Mouse (Mus musculus) midbrain, postnatal 0 days (tissue): Measurements from ENCODE around the gene Aurkc. TPM values are rescaled to one million over a fixed set of nuclear protein-coding genes. Genes with fewer than 3 reads are reported as not detected.
"Not testable (repeated sequence)": the region's sequence is repeated elsewhere in the genome, so short reads cannot be mapped to it uniquely, and the experiment has no call there.

Experiments used
- ATAC-seq: fragments of 200-750 bp; cut with Nextera tagmentation; 2 replicates; pipeline ENCODE4 v1.8.0; 2017; ENCODE audit warnings: moderate number of reproducible peaks, mild to moderate bottlenecking, moderate TSS enrichment, moderate library complexity; ENCODE audit not compliant: low FRiP score
- DNase-seq: peaks from one replicate; pipeline ENCODE4 v3.0.0-alpha.2; 2015; ENCODE audit warnings: low spot score
- H3K27ac ChIP-seq: fragments of 300-500 bp; sonication (generic); 2 replicates; pipeline ENCODE4 v1.5.1; 2014; ENCODE audit warnings: low read depth, mild to moderate bottlenecking, low read length, mixed read lengths
- H3K27me3 ChIP-seq: fragments of 300-500 bp; sonication (generic); 2 replicates; pipeline ENCODE4 v1.6.1; 2014; ENCODE audit warnings: low read length, control low read depth, mixed read lengths; ENCODE audit not compliant: insufficient read depth
- H3K36me3 ChIP-seq: fragments of 300-500 bp; sonication (generic); 2 replicates; pipeline ENCODE4 v1.6.1; 2014; ENCODE audit warnings: low read length, control low read depth, mixed read lengths; ENCODE audit not compliant: insufficient read depth
- H3K4me1 ChIP-seq: fragments of 300-500 bp; sonication (generic); 2 replicates; pipeline ENCODE4 v1.6.1; 2014; ENCODE audit warnings: mild to moderate bottlenecking, control low read depth, antibody characterized with exemption, low read length, mixed read lengths; ENCODE audit not compliant: insufficient read depth
- H3K4me2 ChIP-seq: fragments of 300-500 bp; sonication (generic); 2 replicates; pipeline ENCODE4 v1.6.1; 2014; ENCODE audit warnings: low read depth, mild to moderate bottlenecking, low read length, mixed read lengths; ENCODE audit not compliant: poor library complexity, severe bottlenecking
- H3K4me3 ChIP-seq: fragments of 300-500 bp; sonication (generic); 2 replicates; pipeline ENCODE4 v1.5.1; 2014; ENCODE audit warnings: low read depth, mild to moderate bottlenecking, low read length, moderate library complexity
- H3K9ac ChIP-seq: fragments of 300-500 bp; sonication (generic); replicated peaks from 2 replicates; pipeline ENCODE4 v1.6.1; 2014; ENCODE audit warnings: mild to moderate bottlenecking, low read length, moderate library complexity, mixed read lengths; ENCODE audit not compliant: poor library complexity, severe bottlenecking
- H3K9me3 ChIP-seq: fragments of 300-500 bp; sonication (generic); 2 replicates; pipeline ENCODE4 v1.6.1; 2016; ENCODE audit warnings: low read length, control low read depth
- CTCF ChIP-seq: IDR thresholded peaks from 2 replicates; pipeline ENCODE4 v1.5.1; 2016; ENCODE audit warnings: antibody characterized with exemption, mild to moderate bottlenecking
- whole genome bisulfite sequencing: fragments of 180-500 bp; shearing (Covaris S2); extraction: QIAGEN DNeasy Blood & Tissue Kit; methylation state at CpG from one replicate; pipeline ENCODE4 v1.1.7; 2014; 5-methylcytosine and 5-hydroxymethylcytosine counted together
- polyA plus RNA-seq: library from polyadenylated mRNA; unstranded; fragments of >200 nt; fragmentation: Nextera tagmentation; extraction: Ambion mirVana; gene quantifications from 2 replicates; pipeline ENCODE4 v1.2.1, GENCODE M21; 2015
- total RNA-seq: library from RNA; depleted of rRNA; stranded (reverse); fragments of >200 nt; gene quantifications from 2 replicates; pipeline ENCODE4 v1.2.3, GENCODE M21; 2014; rRNA removed

Aurkc gene
- total RNA-seq (not detected in 2 replicates), polyA plus RNA-seq (not detected in 2 replicates)

DNA sequence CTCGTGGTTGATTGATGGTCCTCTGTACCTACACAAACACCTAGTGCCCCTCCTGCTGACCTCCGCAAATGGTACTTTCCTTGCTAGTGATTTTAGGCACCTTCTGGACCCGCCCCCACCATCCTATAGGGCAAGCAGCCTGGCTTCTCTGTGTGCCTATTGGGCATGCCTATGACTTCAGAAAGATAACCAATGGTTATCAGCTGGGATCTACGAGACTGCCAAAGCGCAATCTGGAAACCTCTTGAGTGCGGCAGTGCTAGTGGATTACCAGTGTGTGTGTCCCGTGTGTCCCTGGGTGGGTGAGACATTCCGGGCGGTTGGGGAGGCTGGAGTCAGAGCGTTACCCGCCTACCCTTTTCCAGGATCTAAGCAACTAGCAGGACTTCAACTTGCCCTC, at the start of gene Aurkc:
TSS of gene Aurkc (plus strand) at position 50 of the 400 bp plus-strand sequence.
- not testable (repeated sequence) for H3K4me3 ChIP-seq, H3K4me2 ChIP-seq, DNase-seq, H3K27ac ChIP-seq, H3K27me3 ChIP-seq, H3K9ac ChIP-seq, ATAC-seq, H3K4me1 ChIP-seq, H3K36me3 ChIP-seq, H3K9me3 ChIP-seq
- WGBS, result 88% methylated on average over 11 of the region's 11 CpGs

DNA sequence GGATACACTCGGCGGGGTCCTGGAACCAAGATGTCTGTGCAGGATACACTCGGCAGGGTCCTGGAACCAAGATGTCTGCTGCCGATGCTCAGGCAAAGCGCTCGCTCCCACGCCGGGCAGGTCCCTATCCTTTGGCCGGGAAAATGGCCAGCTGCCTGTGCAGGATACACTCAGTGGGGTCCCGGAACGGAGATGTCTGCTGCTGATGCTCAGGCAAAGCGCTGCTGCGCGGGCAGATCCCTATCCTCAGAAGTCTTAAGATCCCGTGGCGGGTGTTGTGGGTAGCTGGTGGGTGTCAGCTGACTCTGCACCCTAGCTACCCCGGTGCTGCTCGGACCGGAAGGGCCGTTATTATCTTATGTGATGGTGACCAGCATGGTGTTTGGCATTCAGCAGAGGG, 47.0 kb upstream of the Aurkc start:
- DNase-seq, H3K27ac ChIP-seq, H3K36me3 ChIP-seq, H3K27me3 ChIP-seq, H3K4me2 ChIP-seq, H3K4me3 ChIP-seq, H3K9me3 ChIP-seq, ATAC-seq, H3K4me1 ChIP-seq, H3K9ac ChIP-seq: not testable (repeated sequence)
- 94% methylated on average over 18 of the region's 20 CpGs for WGBS

DNA sequence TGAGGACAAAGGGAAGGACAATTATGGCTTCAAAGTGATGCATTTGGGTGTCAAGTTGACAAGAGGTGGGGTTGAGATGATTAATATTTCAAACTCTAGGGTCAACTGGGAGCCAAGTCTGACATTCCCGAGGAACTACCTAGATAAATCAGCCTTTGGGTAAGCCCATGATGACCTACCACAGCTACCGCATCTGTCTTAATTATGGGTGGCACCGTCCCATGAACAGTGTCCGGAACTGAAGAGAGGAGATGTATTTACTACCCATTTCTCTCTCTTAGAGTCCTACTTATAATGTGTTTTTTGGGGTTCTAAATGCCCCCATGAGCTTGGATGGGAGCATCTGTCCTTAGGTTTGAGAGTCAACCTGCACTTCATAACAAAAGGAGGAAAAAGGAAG, 38.5 kb upstream of the Aurkc start:
- H3K27me3 ChIP-seq, result no peaks in the 10 kb centered on the region
- no peak overlapping the region for H3K27ac ChIP-seq
- ATAC-seq (no peak), DNase-seq (no peak)
- H3K4me3 ChIP-seq, result no peak overlapping the region
- no peak overlapping the region for H3K9ac ChIP-seq
- H3K9me3 ChIP-seq, result no peaks in the 10 kb centered on the region
- no peaks in the 10 kb centered on the region for H3K4me1 ChIP-seq
- no peak overlapping the region for H3K4me2 ChIP-seq
- TF ChIP-seq CTCF, result no peak
- 0 out of 2 replicates have a peak, but pooled peaks cover 3% of the 10 kb centered on the region for H3K36me3 ChIP-seq
- 92% methylated on average over 4 of the region's 4 CpGs for WGBS

DNA sequence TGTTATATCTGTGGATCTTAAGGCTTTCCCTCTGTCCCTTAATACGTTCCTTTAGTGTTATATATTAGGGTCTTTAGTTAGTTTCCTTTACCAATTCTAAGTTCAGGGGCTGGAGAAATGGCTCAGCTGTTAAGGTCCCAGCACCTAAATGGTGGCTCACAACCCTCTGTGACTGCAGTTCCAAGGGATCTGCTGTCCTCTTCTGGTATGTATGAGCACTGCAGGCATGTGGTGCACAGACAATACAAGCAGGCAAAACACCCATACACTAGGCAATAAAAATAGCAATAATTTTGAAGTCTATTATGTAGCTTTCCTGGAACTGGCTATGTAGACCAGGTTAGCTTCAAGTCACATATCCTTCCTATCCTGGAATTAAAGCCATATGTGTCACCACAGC, 36.5 kb upstream of the Aurkc start:
- WGBS, result 92% methylated on average over 1 of the region's 1 CpGs
- ATAC-seq, result no peak
- TF ChIP-seq CTCF, result no peak; the same call in 1 of the 2 replicates

DNA sequence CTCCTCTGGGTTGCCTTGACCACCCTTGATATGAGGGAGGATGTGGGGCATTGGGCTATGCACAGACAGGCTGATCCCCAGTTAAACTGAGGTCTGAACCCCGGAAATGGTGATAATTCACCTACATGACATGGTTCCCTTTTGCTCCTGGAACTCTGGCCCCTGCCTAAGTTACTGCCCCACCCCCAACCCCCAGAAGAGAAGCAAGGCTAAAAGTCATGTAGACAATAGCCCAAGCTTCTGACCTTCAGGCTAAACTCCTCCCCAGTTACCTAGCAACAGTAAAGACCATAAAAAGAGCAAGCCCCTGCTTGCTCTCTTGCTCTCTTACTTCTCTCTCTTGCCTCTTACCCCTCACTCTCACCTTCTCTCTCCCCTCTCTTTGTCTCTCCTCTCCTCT, 21.5 kb upstream of the Aurkc start:
- no peak overlapping the region for H3K4me2 ChIP-seq
- no peak overlapping the region for H3K9ac ChIP-seq
- no peaks in the 10 kb centered on the region for H3K9me3 ChIP-seq
- TF ChIP-seq CTCF, result no peak
- no peak for DNase-seq
- no peak overlapping the region for H3K4me3 ChIP-seq
- H3K27ac ChIP-seq, result no peak overlapping the region
- ATAC-seq, result no peak
- H3K36me3 ChIP-seq, result no peaks in the 10 kb centered on the region
- H3K4me1 ChIP-seq, result no peaks in the 10 kb centered on the region
- 83% methylated on average over 1 of the region's 1 CpGs for WGBS
- no peaks in the 10 kb centered on the region for H3K27me3 ChIP-seq

More for the DNA sequence above, 36.5 kb upstream of the Aurkc start:
- no peaks in the 10 kb centered on the region for H3K27me3 ChIP-seq
- H3K9ac ChIP-seq, result no peak overlapping the region
- H3K27ac ChIP-seq, result no peak overlapping the region
- H3K4me3 ChIP-seq, result no peak overlapping the region
- DNase-seq, result no peak
- no peaks in the 10 kb centered on the region for H3K9me3 ChIP-seq
- no peak overlapping the region for H3K4me2 ChIP-seq
- no peaks in the 10 kb centered on the region for H3K4me1 ChIP-seq
- 0 out of 2 replicates have a peak, but pooled peaks cover 3% of the 10 kb centered on the region for H3K36me3 ChIP-seq

DNA sequence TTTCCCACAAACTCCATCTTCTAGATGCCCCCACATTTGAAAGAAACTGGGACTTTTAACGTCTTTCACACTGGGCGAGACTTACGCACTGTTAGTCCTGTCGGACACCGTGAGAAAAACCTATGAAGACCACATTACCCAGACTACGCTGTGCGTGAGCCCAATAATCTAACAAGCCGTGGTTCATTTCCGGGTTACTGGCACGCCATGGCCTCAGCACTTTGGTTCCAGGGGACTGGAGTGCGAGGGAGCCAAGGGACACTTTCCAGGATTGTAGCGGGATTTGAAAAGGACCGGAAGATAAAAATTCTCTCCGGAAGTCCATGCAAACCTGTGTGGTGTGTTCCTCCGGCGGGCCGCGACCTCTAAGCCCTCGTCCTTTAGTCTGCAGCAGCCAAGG, 18.2 kb upstream of the Aurkc start:
- Histone ChIP-seq H3K36me3 (no peaks in the 10 kb centered on the region), H3K4me3 (no peak overlapping the region), H3K4me1 (no peaks in the 10 kb centered on the region), H3K9me3 (no peaks in the 10 kb centered on the region), H3K9ac (no peak overlapping the region), H3K27me3 (no peaks in the 10 kb centered on the region), H3K27ac (no peak overlapping the region), H3K4me2 (no peak overlapping the region)
- TF ChIP-seq CTCF, result no peak
- WGBS, result 92% methylated on average over 19 of the region's 19 CpGs
- ATAC-seq, result no peak
- no peak for DNase-seq

DNA sequence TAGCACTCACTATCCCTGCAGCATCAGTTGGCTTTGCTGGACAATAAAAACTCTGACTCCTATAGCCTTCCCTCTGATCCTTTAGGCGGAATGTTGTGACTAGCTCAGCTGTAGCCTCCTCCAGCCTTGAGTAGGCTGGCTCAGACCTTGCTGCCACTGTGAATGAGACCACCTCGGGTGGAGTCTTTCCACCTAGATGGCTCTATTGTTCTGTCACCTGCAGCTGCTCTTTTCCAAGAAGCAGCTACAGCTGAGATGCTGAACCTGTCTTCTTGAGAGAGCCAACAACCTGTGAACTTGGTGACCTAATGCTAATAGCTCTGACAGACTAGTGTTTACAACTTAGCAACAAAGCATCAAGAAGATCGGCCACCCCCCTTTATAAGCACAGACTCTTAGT, 3.8 kb downstream of the Aurkc start:
- WGBS, result 66% methylated on average over 3 of the region's 3 CpGs
- not testable (repeated sequence) for ATAC-seq, H3K4me1 ChIP-seq, H3K27me3 ChIP-seq, H3K27ac ChIP-seq, H3K9me3 ChIP-seq, H3K4me3 ChIP-seq, H3K4me2 ChIP-seq, H3K36me3 ChIP-seq, H3K9ac ChIP-seq, DNase-seq

DNA sequence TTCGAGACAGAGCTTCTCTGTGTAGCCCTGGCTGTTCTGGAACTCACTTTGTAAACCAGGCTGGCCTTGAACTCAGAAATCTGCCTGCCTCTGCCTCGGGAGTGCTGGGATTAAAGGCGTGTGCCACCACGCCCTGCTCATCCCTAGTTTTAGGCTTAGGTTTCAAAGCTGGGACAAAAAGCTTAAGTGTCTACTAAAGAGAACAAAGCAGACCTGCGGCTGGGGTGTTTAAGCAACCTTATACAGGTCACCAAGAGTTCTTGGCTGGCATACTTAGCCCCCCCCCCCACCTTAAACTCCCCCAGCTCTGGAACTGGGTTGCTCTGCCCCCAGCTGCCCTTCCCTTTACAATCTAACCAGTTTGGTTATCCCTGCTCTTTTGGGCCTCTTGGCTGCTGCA, 10.3 kb downstream of the Aurkc start:
- not testable (repeated sequence) for H3K27me3 ChIP-seq, H3K9ac ChIP-seq, DNase-seq, ATAC-seq, H3K4me3 ChIP-seq, H3K27ac ChIP-seq, H3K4me1 ChIP-seq, H3K9me3 ChIP-seq, H3K4me2 ChIP-seq, H3K36me3 ChIP-seq
- 72% methylated on average over 5 of the region's 5 CpGs for WGBS
